Mouse (Mus musculus) ES-Bruce4 (cell line): ENCODE measurements at regions not wholly inside any gene's neighbourhood (a gene's known extent, or its start where the extent isn't known, plus 50 kb on each side); places are given as distances from the start of the nearest gene placed in this dataset.

ENCODE experiments used
- H3K27ac ChIP-seq: 2 replicates; pipeline ENCODE4 v1.5.1; 2012; ENCODE audit warnings: low read length, inconsistent platforms; ENCODE audit not compliant: insufficient read depth
- H3K27me3 ChIP-seq: 2 replicates; pipeline ENCODE4 v1.6.1; 2012; ENCODE audit warnings: mild to moderate bottlenecking, low read length, inconsistent platforms; ENCODE audit not compliant: control insufficient read depth, poor library complexity, insufficient read depth, severe bottlenecking
- H3K36me3 ChIP-seq: 2 replicates; pipeline ENCODE4 v1.6.1; 2012; ENCODE audit warnings: inconsistent platforms, mild to moderate bottlenecking, low read length, moderate library complexity; ENCODE audit not compliant: control insufficient read depth, poor library complexity, insufficient read depth, severe bottlenecking
- H3K4me1 ChIP-seq: one replicate; pipeline ENCODE4 v1.8.1; 2011; ENCODE audit warnings: low read length; ENCODE audit not compliant: control insufficient read depth, insufficient read depth
- H3K4me3 ChIP-seq: 2 replicates; pipeline ENCODE4 v1.5.1; 2011; ENCODE audit warnings: low read depth, mild to moderate bottlenecking, low read length
- H3K9ac ChIP-seq: 2 replicates; pipeline ENCODE4 v1.6.1; 2012; ENCODE audit warnings: low read depth, mild to moderate bottlenecking, inconsistent platforms; ENCODE audit not compliant: poor library complexity, severe bottlenecking
- H3K9me3 ChIP-seq: replicated peaks from 2 replicates; pipeline ENCODE4 v1.6.1; 2012; ENCODE audit warnings: mild to moderate bottlenecking, low read length, inconsistent platforms; ENCODE audit not compliant: control insufficient read depth, poor library complexity, insufficient read depth, severe bottlenecking
- CTCF ChIP-seq: IDR thresholded peaks from one replicate; pipeline ENCODE4 v1.8.1; 2011; ENCODE audit warnings: low read depth, low read length
- EP300 ChIP-seq: IDR thresholded peaks from 2 replicates; pipeline ENCODE4 v1.6.1; 2011; ENCODE audit warnings: low read depth, low read length; ENCODE audit not compliant: insufficient read depth
- POLR2A ChIP-seq: IDR thresholded peaks from one replicate; pipeline ENCODE4 v1.8.1; 2011; ENCODE audit warnings: low read length; ENCODE audit not compliant: insufficient read depth

- no peak overlapping the region for H3K4me3 ChIP-seq
- no peaks in the 10 kb centered on the region for H3K36me3 ChIP-seq
- H3K9me3 ChIP-seq, result no peaks in the 10 kb centered on the region
- H3K27me3 ChIP-seq, result no peaks in the 10 kb centered on the region
- H3K9ac ChIP-seq, result no peak overlapping the region
- no peak overlapping the region for H3K27ac ChIP-seq
- peaks cover 2% of the 10 kb centered on the region for H3K4me1 ChIP-seq
- TF ChIP-seq EP300 (no peak), CTCF (no peak)
These were observed 360.6 kb upstream of the Rag2 start for GRCm38 (mm10) chr2:101263934-101264333.

GRCm38 (mm10) chr2:101266685-101267374 is 357.7 kb upstream of the Rag2 start:
- no peak overlapping the region for H3K4me3 ChIP-seq
- no peak overlapping the region for H3K27ac ChIP-seq
- TF ChIP-seq EP300 (no peak), POLR2A (no peak), CTCF (no peak)

DNA sequence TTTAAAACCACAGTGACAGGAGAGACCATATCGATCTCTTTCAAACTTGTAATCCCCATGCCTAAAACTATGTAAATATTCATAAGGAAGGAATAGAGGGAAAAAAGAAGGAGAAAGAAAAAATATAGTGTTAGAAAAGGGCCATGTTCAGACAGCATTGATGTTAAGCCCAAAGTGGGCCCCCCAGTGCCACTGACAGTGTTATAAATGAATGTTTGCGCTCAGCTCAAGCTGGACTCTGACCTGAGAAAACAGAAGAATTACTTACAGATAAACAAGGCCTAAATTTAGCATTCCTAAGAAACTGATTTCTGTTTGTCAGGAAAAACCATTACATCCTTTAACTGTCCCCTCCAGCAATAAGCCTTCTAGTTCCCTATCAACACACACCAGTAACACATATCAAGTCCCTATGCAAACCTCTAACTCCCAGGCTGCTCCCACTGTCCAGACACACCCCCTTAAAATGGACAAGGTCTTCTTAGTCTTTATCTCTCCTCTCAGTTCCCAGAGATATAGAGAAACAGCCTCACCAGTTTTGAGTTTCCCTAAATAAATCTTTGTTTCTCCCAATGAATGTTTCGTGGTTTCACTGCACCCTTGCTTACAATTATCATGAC is 350.4 kb upstream of the Rag2 start:
- TF ChIP-seq EP300, result no peak
- no peak for TF ChIP-seq POLR2A
- no peak for TF ChIP-seq CTCF
- H3K27ac ChIP-seq, result no peak overlapping the region
- no peaks in the 10 kb centered on the region for H3K4me1 ChIP-seq
- no peak overlapping the region for H3K9ac ChIP-seq
- H3K27me3 ChIP-seq, result no peaks in the 10 kb centered on the region
- H3K9me3 ChIP-seq, result no peaks in the 10 kb centered on the region
- H3K36me3 ChIP-seq, result no peaks in the 10 kb centered on the region
- H3K4me3 ChIP-seq, result no peak overlapping the region

More at GRCm38 (mm10) chr2:101266685-101267374, 357.7 kb upstream of the Rag2 start:
- Histone ChIP-seq H3K27me3 (no peaks in the 10 kb centered on the region), H3K9ac (no peak overlapping the region), H3K9me3 (no peaks in the 10 kb centered on the region), H3K4me1 (peaks cover 2% of the 10 kb centered on the region), H3K36me3 (no peaks in the 10 kb centered on the region)

DNA sequence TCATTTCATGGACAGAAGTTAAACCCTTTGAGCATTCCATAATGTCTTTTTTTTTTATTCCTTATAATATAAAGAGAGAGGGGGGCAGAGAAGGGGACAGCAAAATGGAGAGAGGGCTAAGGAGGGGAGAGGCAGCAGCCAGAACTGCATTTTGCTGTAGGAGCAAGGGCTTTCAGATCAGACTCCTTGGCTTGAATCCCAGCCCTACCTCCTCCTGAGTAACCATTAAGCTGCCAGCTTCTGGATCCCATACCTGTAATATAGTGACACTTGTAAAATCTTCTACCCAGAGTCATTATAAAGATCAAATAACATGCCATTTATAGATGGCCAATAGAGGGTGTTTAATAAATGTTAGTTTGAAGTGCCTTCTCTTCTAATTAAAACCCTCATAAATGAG is 339.6 kb upstream of the Rag2 start:
- no peaks in the 10 kb centered on the region for H3K9me3 ChIP-seq
- H3K27me3 ChIP-seq, result no peaks in the 10 kb centered on the region
- TF ChIP-seq POLR2A (no peak), EP300 (no peak), CTCF (no peak)
- no peak overlapping the region for H3K27ac ChIP-seq
- H3K36me3 ChIP-seq, result no peaks in the 10 kb centered on the region
- H3K9ac ChIP-seq, result no peak overlapping the region
- no peak overlapping the region for H3K4me3 ChIP-seq
- H3K4me1 ChIP-seq, result no peaks in the 10 kb centered on the region

GRCm38 (mm10) chr2:101288119-101288518 is 336.4 kb upstream of the Rag2 start:
- H3K4me1 ChIP-seq, result no peaks in the 10 kb centered on the region
- no peak overlapping the region for H3K27ac ChIP-seq
- no peak for TF ChIP-seq POLR2A
- no peak for TF ChIP-seq CTCF
- TF ChIP-seq EP300, result no peak
- no peak overlapping the region for H3K4me3 ChIP-seq
- no peaks in the 10 kb centered on the region for H3K9me3 ChIP-seq
- H3K36me3 ChIP-seq, result no peaks in the 10 kb centered on the region
- H3K9ac ChIP-seq, result no peak overlapping the region
- H3K27me3 ChIP-seq, result no peaks in the 10 kb centered on the region

DNA sequence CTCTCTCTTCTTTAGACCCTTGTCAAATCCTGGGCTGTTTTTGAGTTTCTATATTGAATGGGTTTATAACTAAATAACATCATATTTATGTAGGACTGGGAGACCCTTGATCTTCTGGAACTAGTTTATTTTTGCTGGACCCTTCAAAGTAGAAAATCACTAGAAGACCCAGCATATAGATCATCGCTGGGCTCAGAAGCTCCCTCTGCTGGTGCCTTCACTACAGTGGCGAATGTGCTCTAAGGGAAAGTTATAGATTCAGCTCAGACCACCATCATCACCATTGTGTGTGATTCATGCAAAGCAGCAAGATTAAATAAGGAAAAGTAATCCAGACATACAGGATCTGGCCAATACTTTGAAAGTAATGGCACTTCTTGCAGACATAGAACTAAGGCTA is 335.4 kb upstream of the Rag2 start:
- Histone ChIP-seq H3K27me3 (no peaks in the 10 kb centered on the region), H3K36me3 (no peaks in the 10 kb centered on the region), H3K9me3 (no peaks in the 10 kb centered on the region), H3K27ac (no peak overlapping the region), H3K9ac (no peak overlapping the region), H3K4me3 (no peak overlapping the region), H3K4me1 (no peaks in the 10 kb centered on the region)
- TF ChIP-seq CTCF (peak; percentile 53), POLR2A (no peak)
